Mouse (Mus musculus): Measurements from ENCODE around the gene Tnk1. TPM values are rescaled to one million over a fixed set of nuclear protein-coding genes. Genes with fewer than 3 reads are reported as not detected.

The Tnk1 gene
- total RNA-seq, 1 experiment from 2014 or later: 0.30 TPM

- peak; percentile 96 for DNase-seq
Measured at GRCm38 (mm10) chr11:69837952-69838713, 20.4 kb downstream of the Tnk1 start, which contains the start of gene Tmem256. Gene Tmem256, plus strand, starts transcription at chr11:69838514.

GRCm38 (mm10) chr11:69837604-69837951 lies 21.0 kb downstream of the Tnk1 start, which contains the start of gene Nlgn2:
Gene Nlgn2, minus strand, starts transcription at chr11:69837784.
- DNase-seq: peak; percentile 86

GRCm38 (mm10) chr11:69836703-69837576 lies 21.6 kb downstream of the Tnk1 start:
- peak; percentile 58 for DNase-seq

GRCm38 (mm10) chr11:69835966-69836335 lies 22.6 kb downstream of the Tnk1 start:
- DNase-seq: no peak

- DNase-seq: no peak
Measured at GRCm38 (mm10) chr11:69835326-69835965, 23.1 kb downstream of the Tnk1 start.

GRCm38 (mm10) chr11:69834001-69834549 lies 24.5 kb downstream of the Tnk1 start:
- peak; percentile 63 for DNase-seq

GRCm38 (mm10) chr11:69833554-69833953 lies 25.0 kb downstream of the Tnk1 start:
- no peak for DNase-seq

GRCm38 (mm10) chr11:69828832-69829231 lies 29.7 kb downstream of the Tnk1 start:
- no peak for DNase-seq

GRCm38 (mm10) chr11:69823456-69823855 lies 35.1 kb downstream of the Tnk1 start:
- no peak for DNase-seq

- DNase-seq: no peak
Measured at GRCm38 (mm10) chr11:69822080-69822479, 36.5 kb downstream of the Tnk1 start, which contains the start of gene Spem1. Gene Spem1, minus strand, starts transcription at chr11:69822180.

GRCm38 (mm10) chr11:69818871-69819270 lies 39.7 kb downstream of the Tnk1 start:
- no peak for DNase-seq

GRCm38 (mm10) chr11:69818365-69818764 lies 40.2 kb downstream of the Tnk1 start, which contains the start of gene Spem2:
Gene Spem2, minus strand, starts transcription at chr11:69818465.
- no peak for DNase-seq

GRCm38 (mm10) chr11:69816520-69816919 lies 42.0 kb downstream of the Tnk1 start:
- no peak for DNase-seq

- no peak for DNase-seq
Measured at GRCm38 (mm10) chr11:69815155-69815554, 43.4 kb downstream of the Tnk1 start, which contains the start of gene Gm39566. Gene Gm39566, minus strand, starts transcription at chr11:69815298.

- no peak for DNase-seq
Measured at GRCm38 (mm10) chr11:69810280-69810679, 48.2 kb downstream of the Tnk1 start.

GRCm38 (mm10) chr11:69807641-69808040 lies 50.9 kb downstream of the Tnk1 start:
- DNase-seq: no peak

- DNase-seq: no peak
Measured at GRCm38 (mm10) chr11:69806378-69806777, 52.2 kb downstream of the Tnk1 start.

- DNase-seq: no peak
Measured at GRCm38 (mm10) chr11:69804972-69805909, 53.3 kb downstream of the Tnk1 start, which contains the start of gene Tmem102. Gene Tmem102, minus strand, starts transcription at chr11:69805624.

- peak; percentile 42 for DNase-seq
Measured at GRCm38 (mm10) chr11:69804652-69804940, 53.9 kb downstream of the Tnk1 start.

GRCm38 (mm10) chr11:69803786-69804651 lies 54.5 kb downstream of the Tnk1 start:
- DNase-seq: peak; percentile 90

All from adrenal gland, postnatal 14 days (tissue).